Mouse (Mus musculus) ES-Bruce4 (cell line): Measurements from ENCODE around the gene Gm20518. TPM values are rescaled to one million over a fixed set of nuclear protein-coding genes. Genes with fewer than 3 reads are reported as not detected.

Experiments used
- H3K27ac ChIP-seq: 2 replicates; pipeline ENCODE4 v1.5.1; 2012; ENCODE audit warnings: low read length, inconsistent platforms; ENCODE audit not compliant: insufficient read depth
- H3K27me3 ChIP-seq: 2 replicates; pipeline ENCODE4 v1.6.1; 2012; ENCODE audit warnings: mild to moderate bottlenecking, low read length, inconsistent platforms; ENCODE audit not compliant: control insufficient read depth, poor library complexity, insufficient read depth, severe bottlenecking
- H3K36me3 ChIP-seq: 2 replicates; pipeline ENCODE4 v1.6.1; 2012; ENCODE audit warnings: inconsistent platforms, mild to moderate bottlenecking, low read length, moderate library complexity; ENCODE audit not compliant: control insufficient read depth, poor library complexity, insufficient read depth, severe bottlenecking
- H3K4me1 ChIP-seq: one replicate; pipeline ENCODE4 v1.8.1; 2011; ENCODE audit warnings: low read length; ENCODE audit not compliant: control insufficient read depth, insufficient read depth
- H3K4me3 ChIP-seq: 2 replicates; pipeline ENCODE4 v1.5.1; 2011; ENCODE audit warnings: low read depth, mild to moderate bottlenecking, low read length
- H3K9ac ChIP-seq: 2 replicates; pipeline ENCODE4 v1.6.1; 2012; ENCODE audit warnings: low read depth, mild to moderate bottlenecking, inconsistent platforms; ENCODE audit not compliant: poor library complexity, severe bottlenecking
- H3K9me3 ChIP-seq: replicated peaks from 2 replicates; pipeline ENCODE4 v1.6.1; 2012; ENCODE audit warnings: mild to moderate bottlenecking, low read length, inconsistent platforms; ENCODE audit not compliant: control insufficient read depth, poor library complexity, insufficient read depth, severe bottlenecking
- CTCF ChIP-seq: IDR thresholded peaks from one replicate; pipeline ENCODE4 v1.8.1; 2011; ENCODE audit warnings: low read depth, low read length
- EP300 ChIP-seq: IDR thresholded peaks from 2 replicates; pipeline ENCODE4 v1.6.1; 2011; ENCODE audit warnings: low read depth, low read length; ENCODE audit not compliant: insufficient read depth
- POLR2A ChIP-seq: IDR thresholded peaks from one replicate; pipeline ENCODE4 v1.8.1; 2011; ENCODE audit warnings: low read length; ENCODE audit not compliant: insufficient read depth
- polyA plus RNA-seq: library from polyadenylated mRNA; stranded (reverse); fragments of >200 nt; gene quantifications from 2 replicates; pipeline ENCODE4 v1.2.4, GENCODE M21; 2011; ENCODE audit warnings: low read depth; ENCODE audit not compliant: missing spikeins, insufficient read depth, insufficient read length

Gene Gm20518
- polyA plus RNA-seq, 1 experiment: not detected

DNA sequence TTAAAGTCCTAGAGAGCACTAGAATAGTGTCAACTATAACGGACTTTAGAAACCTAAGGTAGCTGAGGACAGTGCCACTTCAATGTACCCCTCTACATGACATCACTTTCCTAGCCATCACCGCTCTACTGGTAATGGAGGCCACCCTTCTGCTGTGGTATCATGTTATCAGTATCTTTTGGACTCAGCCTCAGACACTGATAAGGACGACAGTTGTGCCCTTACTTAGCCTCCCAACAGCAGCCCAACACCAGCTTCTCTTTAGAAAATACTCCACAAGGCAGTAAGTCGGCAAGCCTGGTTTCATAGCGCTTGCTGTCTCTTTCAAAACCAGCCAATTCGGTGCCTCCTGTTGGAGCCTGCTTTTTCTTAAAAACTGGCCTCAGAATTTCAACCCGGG lies 56.9 kb downstream of the Gm20518 start:
- Histone ChIP-seq H3K4me3 (no peak overlapping the region), H3K27me3 (peaks cover 9% of the 10 kb centered on the region), H3K9me3 (no peaks in the 10 kb centered on the region), H3K4me1 (peaks cover 2% of the 10 kb centered on the region), H3K36me3 (no peaks in the 10 kb centered on the region), H3K9ac (peak overlapping the region; percentile 81; the same call in 1 of the 2 replicates), H3K27ac (no peak overlapping the region)
- TF ChIP-seq POLR2A (no peak), CTCF (no peak), EP300 (no peak)

DNA sequence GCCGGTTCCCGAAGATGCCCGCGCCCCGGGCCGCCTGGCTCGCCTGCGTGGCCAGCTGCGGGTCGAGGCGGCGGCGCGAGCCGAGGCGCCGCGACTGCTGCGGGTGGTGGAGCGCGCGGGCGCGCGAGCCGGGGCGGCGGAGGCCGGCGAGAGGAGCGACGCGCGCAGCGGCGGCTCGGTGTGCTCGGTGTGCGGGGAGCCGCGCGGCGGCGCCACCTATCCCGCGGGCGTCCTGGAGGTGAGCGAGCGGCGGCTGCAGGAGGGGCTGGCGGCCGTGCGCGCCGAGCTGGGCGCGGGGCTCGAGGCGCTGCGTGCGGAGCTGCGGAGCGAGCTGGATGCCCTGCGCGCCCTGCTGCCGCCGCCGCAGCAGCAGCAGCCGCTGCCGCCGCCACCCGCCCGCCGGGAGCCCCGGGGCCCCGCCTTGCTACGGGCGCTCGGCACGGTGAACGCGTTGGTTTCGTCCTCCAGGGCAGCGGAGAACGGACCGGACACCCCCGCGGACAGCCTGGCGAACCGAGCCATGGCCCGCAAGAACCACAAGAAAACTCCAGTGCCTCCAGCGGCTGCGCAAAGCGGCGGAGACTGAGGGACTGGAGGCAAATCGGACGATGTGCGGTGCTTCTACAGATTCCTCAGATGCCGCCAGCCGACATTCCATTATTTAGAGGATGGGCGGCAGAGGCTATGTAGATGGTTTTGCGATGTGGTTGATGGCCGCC lies 57.6 kb downstream of the Gm20518 start:
- TF ChIP-seq POLR2A: no peak
- no peak for TF ChIP-seq CTCF
- no peak for TF ChIP-seq EP300
- no peaks in the 10 kb centered on the region for H3K9me3 ChIP-seq
- H3K4me3 ChIP-seq: peak overlapping the region; percentile 68
- H3K27me3 ChIP-seq: peaks cover 9% of the 10 kb centered on the region
- H3K27ac ChIP-seq: no peak overlapping the region
- H3K36me3 ChIP-seq: no peaks in the 10 kb centered on the region
- peak overlapping the region; percentile 81 for H3K9ac ChIP-seq
- H3K4me1 ChIP-seq: peaks cover 2% of the 10 kb centered on the region

DNA sequence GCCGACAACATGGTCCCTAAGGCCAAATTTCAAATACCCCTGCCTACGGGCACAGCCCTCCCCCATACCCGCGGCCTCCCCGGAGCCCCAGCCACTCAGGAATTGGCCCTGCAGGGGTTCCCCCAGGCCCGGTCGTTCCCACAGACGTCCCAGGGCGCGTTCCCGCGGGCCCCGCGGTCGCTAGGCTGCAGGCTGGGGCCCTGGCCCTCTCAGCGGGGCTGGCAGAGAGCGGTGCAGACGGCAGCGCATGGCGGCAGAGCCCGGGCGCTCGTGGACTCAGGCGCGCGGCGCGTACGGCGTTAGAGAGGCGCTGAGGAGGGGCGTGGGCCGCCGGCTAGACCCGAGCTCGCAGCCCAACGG lies 58.2 kb downstream of the Gm20518 start:
- no peaks in the 10 kb centered on the region for H3K36me3 ChIP-seq
- no peaks in the 10 kb centered on the region for H3K9me3 ChIP-seq
- peak overlapping the region; percentile 81 for H3K9ac ChIP-seq
- H3K4me1 ChIP-seq: peaks cover 2% of the 10 kb centered on the region
- no peak overlapping the region for H3K27ac ChIP-seq
- peak overlapping the region; percentile 68 for H3K4me3 ChIP-seq
- H3K27me3 ChIP-seq: peaks cover 9% of the 10 kb centered on the region
- TF ChIP-seq POLR2A: no peak
- no peak for TF ChIP-seq CTCF
- no peak for TF ChIP-seq EP300

DNA sequence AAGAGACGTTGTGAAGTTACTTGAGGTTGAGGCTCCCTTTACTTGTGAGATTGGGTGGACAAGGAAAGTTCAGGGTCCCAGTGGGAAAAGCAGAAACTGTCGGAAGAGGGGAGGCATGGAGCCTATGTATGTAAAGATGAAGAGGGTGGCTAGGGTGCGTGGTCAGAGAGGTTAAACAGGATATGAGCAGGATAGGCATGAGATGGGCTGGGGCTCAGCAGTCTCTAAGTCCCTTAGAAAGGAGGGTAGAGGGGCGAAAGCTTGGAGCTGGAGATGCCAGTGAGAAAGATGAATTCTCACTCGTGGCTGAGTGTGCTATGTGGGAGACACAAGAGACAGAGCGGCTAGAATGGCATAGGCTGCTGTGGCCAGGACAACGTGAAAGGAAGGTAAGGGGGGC lies 58.6 kb downstream of the Gm20518 start, which contains the start of gene B830017H08Rik:
Gene B830017H08Rik (plus strand): TSS at position 301 of the 400 bp plus-strand sequence.
- TF ChIP-seq EP300 (no peak), CTCF (no peak), POLR2A (no peak)
- Histone ChIP-seq H3K27ac (no peak within 1 kb of the TSS), H3K9ac (peak within 1 kb of the TSS; percentile 81), H3K9me3 (no peaks in the 10 kb centered on the region), H3K36me3 (no peaks in the 10 kb centered on the region), H3K4me3 (peak within 1 kb of the TSS; percentile 68), H3K27me3 (peaks cover 9% of the 10 kb centered on the region), H3K4me1 (peaks cover 2% of the 10 kb centered on the region)

DNA sequence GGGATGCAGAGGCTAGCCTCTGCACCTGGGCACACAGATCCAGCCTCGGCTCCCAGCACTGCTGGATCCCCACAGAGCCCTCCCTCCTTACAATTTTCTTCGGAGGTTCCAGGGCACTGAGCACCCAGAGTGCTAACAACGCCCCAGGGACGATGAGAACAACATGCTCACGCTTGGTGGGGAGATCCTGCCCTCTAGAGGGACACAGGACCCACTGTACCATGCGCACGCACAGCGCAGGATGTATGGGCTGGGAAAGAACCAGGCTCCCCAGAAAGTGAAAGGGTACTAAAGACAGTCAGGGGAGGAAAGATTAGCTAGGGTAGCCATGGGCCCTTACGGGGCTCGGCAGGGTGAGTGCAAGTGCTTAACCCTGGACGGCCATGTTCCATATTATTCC lies 59.7 kb downstream of the Gm20518 start:
- H3K4me1 ChIP-seq: peaks cover 2% of the 10 kb centered on the region
- peaks cover 9% of the 10 kb centered on the region for H3K27me3 ChIP-seq
- TF ChIP-seq EP300 (no peak), CTCF (peak; percentile 65)
- H3K9me3 ChIP-seq: no peaks in the 10 kb centered on the region
- H3K9ac ChIP-seq: no peak overlapping the region
- no peak overlapping the region for H3K4me3 ChIP-seq
- H3K36me3 ChIP-seq: no peaks in the 10 kb centered on the region
- no peak overlapping the region for H3K27ac ChIP-seq

DNA sequence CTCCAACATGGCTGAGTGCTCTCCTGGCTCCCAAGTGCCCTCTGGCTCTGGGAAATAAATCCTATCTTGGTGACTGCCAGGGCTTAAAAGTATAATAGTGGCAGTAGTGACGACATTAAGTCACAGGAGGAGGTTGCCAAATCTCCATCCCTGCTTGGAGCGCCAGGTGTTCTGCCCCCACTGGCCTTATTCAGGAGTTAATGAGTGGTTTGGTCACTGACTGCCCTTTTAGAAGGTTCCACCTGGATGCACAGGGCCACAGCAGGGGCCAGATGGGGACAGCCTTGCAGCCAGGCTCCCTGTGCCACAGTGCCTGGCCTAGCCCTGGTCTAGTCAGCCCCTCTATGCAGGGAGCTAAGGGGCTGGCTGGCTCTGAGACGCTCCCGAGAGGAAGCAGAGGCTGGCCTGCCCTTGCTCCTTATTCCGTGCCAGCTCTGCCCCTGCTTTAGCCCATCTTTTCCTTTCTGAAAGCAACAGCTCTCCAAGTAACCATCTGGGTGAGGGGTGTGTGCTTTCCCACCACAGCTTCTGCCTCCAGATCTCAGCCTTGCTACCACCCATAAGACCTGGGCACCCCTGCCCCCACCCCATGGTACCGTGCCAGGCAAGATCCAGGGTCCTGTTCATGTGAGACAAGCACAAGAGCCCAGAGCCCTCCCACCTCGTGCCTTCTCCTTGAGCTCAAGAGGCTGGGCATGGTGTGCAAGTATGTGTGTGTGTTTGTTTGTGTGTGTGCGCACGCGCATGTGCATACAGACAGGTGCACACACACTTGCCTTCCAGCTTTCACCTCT lies 60.9 kb downstream of the Gm20518 start:
- Histone ChIP-seq H3K4me3 (no peak overlapping the region), H3K36me3 (no peaks in the 10 kb centered on the region), H3K4me1 (peaks cover 2% of the 10 kb centered on the region), H3K9me3 (no peaks in the 10 kb centered on the region), H3K27ac (no peak overlapping the region), H3K27me3 (peaks cover 9% of the 10 kb centered on the region), H3K9ac (no peak overlapping the region)
- no peak for TF ChIP-seq POLR2A
- no peak for TF ChIP-seq CTCF
- TF ChIP-seq EP300: no peak
